Mouse (Mus musculus): Measurements from ENCODE around the gene Gje1. TPM values are rescaled to one million over a fixed set of nuclear protein-coding genes. Genes with fewer than 3 reads are reported as not detected.

The Gje1 gene
- polyA plus RNA-seq (2015; fragmentation: Nextera tagmentation; extraction: Ambion mirVana), result not detected in 2 replicates

DNA sequence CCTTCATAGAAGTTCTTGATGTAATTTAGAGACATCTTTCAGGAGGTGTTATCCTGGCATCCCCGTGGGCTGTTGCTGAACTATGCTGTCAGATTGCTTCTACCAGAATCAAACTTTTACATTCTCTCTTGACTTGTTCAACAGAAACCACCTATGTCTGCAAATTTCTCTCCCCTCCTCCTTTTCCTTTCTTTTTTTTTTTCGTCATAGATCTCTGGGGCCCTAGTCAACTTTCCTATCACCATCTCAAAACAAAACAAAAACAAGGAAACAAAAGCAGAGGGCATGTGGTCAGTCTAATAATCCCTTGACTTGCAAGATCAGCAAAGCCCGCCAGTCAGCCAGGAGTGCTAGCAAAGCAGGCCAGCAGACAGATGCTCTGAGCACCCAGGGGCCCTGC is at the start of gene Gje1:
Gene Gje1, minus strand, starts transcription at position 101 of the 400 bp plus-strand sequence.
- no peak for ATAC-seq

DNA sequence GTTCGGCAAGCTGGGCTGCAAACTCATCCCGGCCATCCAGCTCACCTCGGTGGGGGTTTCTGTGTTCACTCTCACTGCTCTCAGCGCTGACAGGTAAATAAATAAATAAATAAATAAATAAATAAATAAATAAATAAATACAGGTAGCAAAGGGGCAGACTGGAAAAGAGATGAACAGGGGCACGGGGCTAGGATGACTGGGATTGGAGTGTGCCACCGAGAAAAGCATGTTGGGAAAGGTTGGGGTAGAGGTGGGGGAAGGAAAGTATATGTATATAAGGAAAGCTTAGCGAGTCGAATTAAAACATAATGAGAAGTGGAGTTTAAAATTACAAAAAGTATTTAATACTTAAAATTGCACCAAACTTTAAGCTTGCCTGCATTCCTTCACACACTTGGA is 42.6 kb upstream of the Gje1 start:
- Histone ChIP-seq H3K4me1 (ENCODE audit: control insufficient read depth, insufficient read depth, low read length) (peaks cover 3% of the 10 kb centered on the region; the same call in 1 of the 2 replicates), H3K27me3 (ENCODE audit: control insufficient read depth, insufficient read depth, low read depth, low read length) (no peaks in the 10 kb centered on the region; the same call in 1 of the 2 replicates), H3K4me2 (ENCODE audit: low read length) (peak overlapping the region; percentile 95), H3K27ac (ENCODE audit: low read length) (no peak overlapping the region), H3K9ac (ENCODE audit: low read depth, low read length) (peak overlapping the region; percentile 55; the same call in 1 of the 2 replicates), H3K9me3 (replicated peaks; ENCODE audit: control insufficient read depth, low read length, poor library complexity, severe bottlenecking) (no peaks in the 10 kb centered on the region), H3K4me3 (ENCODE audit: low read depth, low read length) (peak overlapping the region; percentile 48), H3K36me3 (ENCODE audit: control insufficient read depth, insufficient read depth, low read length) (no peaks in the 10 kb centered on the region)
- ATAC-seq, result peak; percentile 67; the same call in 1 of the 2 replicates
- 17% methylated on average over 8 of the region's 8 CpGs for WGBS

More for the DNA sequence above, at the start of gene Gje1:
- Histone ChIP-seq H3K4me1 (ENCODE audit: control insufficient read depth, insufficient read depth, low read length) (no peaks in the 10 kb centered on the region), H3K27me3 (ENCODE audit: control insufficient read depth, insufficient read depth, low read depth, low read length) (no peaks in the 10 kb centered on the region), H3K9me3 (replicated peaks; ENCODE audit: control insufficient read depth, low read length, poor library complexity, severe bottlenecking) (no peaks in the 10 kb centered on the region), H3K36me3 (ENCODE audit: control insufficient read depth, insufficient read depth, low read length) (no peaks in the 10 kb centered on the region), H3K4me3 (ENCODE audit: low read depth, low read length) (no peak within 1 kb of the TSS), H3K27ac (ENCODE audit: low read length) (no peak within 1 kb of the TSS), H3K9ac (ENCODE audit: low read depth, low read length) (no peak within 1 kb of the TSS), H3K4me2 (ENCODE audit: low read length) (no peak within 1 kb of the TSS)
- 54% methylated on average over 3 of the region's 3 CpGs for WGBS

DNA sequence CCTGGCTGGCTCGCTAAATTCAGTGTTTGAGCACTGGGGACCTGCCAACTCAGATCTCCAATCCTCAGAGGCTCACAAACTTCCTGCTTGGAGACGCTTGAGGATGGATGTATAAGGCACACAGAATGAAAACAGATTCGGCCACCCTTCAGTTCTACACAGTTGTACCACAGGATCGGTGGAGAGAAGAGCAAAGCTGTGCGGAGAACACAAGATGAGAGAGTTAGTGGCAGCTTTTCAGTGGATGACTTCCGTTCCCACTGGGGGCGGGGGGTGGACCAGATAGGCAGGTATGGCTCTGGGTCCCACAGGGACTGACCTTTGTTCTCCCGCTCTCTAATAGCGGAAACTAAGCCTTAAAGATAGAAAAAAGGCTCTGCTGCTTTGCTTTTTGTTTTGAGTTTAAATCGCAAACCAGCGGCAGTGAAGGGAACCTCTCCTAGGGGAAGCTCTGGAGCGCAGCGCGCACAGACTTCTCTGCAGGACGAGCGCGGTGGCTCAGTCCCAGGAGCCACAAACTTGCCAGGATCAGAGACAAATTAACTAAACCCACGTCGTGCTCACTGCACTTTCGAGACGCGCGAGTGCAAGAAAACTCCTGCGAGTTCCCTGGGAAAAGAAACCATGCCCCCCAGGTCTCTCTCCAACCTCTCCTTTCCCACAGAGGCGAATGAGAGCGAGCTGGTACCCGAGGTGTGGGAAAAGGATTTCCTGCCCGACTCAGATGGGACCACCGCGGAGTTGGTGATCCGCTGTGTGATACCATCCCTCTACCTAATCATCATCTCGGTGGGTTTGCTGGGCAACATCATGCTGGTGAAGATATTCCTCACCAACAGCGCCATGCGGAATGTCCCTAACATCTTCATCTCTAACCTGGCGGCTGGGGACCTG is 41.9 kb upstream of the Gje1 start:
- peak; percentile 85 for ATAC-seq

GRCm38 (mm10) chr10:14734285-14734684 is 16.3 kb upstream of the Gje1 start:
- no peak overlapping the region for H3K4me3 ChIP-seq (ENCODE audit: low read depth, low read length)
- no peaks in the 10 kb centered on the region for H3K4me1 ChIP-seq (ENCODE audit: control insufficient read depth, insufficient read depth, low read length)
- no peaks in the 10 kb centered on the region for H3K9me3 ChIP-seq (replicated peaks; ENCODE audit: control insufficient read depth, low read length, poor library complexity, severe bottlenecking)
- peak; percentile 64 for ATAC-seq
- WGBS, result 9% methylated on average over 2 of the region's 2 CpGs
- H3K4me2 ChIP-seq (ENCODE audit: low read length), result no peak overlapping the region
- no peaks in the 10 kb centered on the region for H3K27me3 ChIP-seq (ENCODE audit: control insufficient read depth, insufficient read depth, low read depth, low read length)
- H3K27ac ChIP-seq (ENCODE audit: low read length), result no peak overlapping the region
- H3K9ac ChIP-seq (ENCODE audit: low read depth, low read length), result no peak overlapping the region
- no peaks in the 10 kb centered on the region for H3K36me3 ChIP-seq (ENCODE audit: control insufficient read depth, insufficient read depth, low read length)

More for the DNA sequence above, 41.9 kb upstream of the Gje1 start:
- peak overlapping the region; percentile 55 for H3K9ac ChIP-seq (ENCODE audit: low read depth, low read length)
- H3K4me2 ChIP-seq (ENCODE audit: low read length), result peak overlapping the region; percentile 95
- H3K27me3 ChIP-seq (ENCODE audit: control insufficient read depth, insufficient read depth, low read depth, low read length), result no peaks in the 10 kb centered on the region; the same call in 1 of the 2 replicates
- WGBS, result 1% methylated on average over 35 of the region's 35 CpGs
- H3K27ac ChIP-seq (ENCODE audit: low read length), result no peak overlapping the region
- H3K4me1 ChIP-seq (ENCODE audit: control insufficient read depth, insufficient read depth, low read length), result peaks cover 3% of the 10 kb centered on the region; the same call in 1 of the 2 replicates
- H3K36me3 ChIP-seq (ENCODE audit: control insufficient read depth, insufficient read depth, low read length), result no peaks in the 10 kb centered on the region
- peak overlapping the region; percentile 48 for H3K4me3 ChIP-seq (ENCODE audit: low read depth, low read length)
- H3K9me3 ChIP-seq (replicated peaks; ENCODE audit: control insufficient read depth, low read length, poor library complexity, severe bottlenecking), result no peaks in the 10 kb centered on the region

DNA sequence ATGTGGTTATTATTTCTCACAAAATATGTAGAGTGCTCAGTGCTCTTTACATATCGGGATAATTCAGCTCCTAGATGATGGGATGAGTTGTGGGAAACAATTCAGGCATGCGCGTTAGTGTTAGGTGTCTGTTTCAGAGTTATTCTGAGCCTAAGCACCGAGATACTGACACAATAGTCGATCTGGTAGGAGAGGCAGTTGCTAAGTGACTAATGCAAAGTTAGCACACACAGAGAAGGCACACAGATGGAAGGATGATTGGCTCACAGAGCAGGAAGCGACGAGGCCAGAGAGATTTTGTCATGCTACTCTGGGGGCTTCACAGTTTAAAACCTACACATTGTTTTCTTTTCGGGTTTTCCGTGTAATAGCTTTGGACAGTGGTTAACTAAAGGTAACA is 7.7 kb upstream of the Gje1 start:
- Histone ChIP-seq H3K36me3 (ENCODE audit: control insufficient read depth, insufficient read depth, low read length) (no peaks in the 10 kb centered on the region), H3K9me3 (replicated peaks; ENCODE audit: control insufficient read depth, low read length, poor library complexity, severe bottlenecking) (no peaks in the 10 kb centered on the region), H3K4me1 (ENCODE audit: control insufficient read depth, insufficient read depth, low read length) (no peaks in the 10 kb centered on the region), H3K4me3 (ENCODE audit: low read depth, low read length) (no peak overlapping the region), H3K4me2 (ENCODE audit: low read length) (no peak overlapping the region), H3K27ac (ENCODE audit: low read length) (no peak overlapping the region), H3K9ac (ENCODE audit: low read depth, low read length) (no peak overlapping the region), H3K27me3 (ENCODE audit: control insufficient read depth, insufficient read depth, low read depth, low read length) (no peaks in the 10 kb centered on the region)
- WGBS, result 49% methylated on average over 9 of the region's 9 CpGs
- no peak for ATAC-seq

DNA sequence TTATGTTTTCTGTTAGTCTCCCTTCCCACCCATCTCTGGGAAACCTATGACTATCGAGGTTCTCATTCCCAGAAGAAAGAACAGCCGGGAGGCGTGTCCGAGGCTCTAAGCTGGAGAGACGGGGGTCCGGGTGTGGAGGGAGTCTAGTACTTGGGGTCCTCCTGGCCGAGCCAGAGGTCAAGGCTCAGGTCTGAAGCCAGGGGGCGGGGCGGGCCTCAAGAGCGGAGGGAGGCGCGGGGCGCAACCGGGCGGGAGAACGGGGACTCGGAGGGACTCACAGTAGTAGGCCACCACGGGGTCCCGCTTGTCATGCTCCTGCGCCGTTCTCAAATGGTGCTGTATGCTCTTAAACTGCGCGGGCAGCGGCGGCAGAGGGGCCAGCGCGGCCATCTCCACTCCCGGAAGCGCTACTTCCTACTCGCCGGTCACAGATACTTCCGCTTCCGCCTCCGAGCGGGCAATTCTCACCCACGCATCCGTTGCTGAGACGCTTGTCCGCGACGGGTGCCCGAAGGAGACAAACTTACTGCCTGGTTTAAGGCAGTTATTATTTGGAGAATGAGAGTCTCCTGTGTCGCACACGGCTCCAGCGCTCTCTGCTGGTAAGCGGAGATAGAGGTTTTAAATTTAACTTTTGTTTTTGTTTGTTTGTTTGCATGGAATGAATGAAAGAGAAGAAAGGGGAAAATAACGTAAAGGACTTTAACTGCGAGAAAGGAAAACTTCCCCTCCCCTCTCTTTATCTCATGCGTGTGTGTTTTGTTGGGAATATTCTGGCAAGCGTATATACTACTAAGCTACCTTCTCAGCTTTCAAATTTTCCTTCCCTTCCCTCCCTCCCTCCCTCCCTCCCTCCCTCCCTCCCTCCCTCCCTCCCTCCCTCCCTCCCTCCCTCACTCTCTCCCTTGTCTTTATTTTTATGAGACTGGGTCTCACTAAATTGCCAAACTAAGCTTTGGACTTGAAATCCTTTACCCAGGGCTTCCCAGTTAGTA is 12.6 kb downstream of the Gje1 start, which contains the start of the genes Vta1 and Nmbr:
Gene Vta1, minus strand, starts transcription at position 489 of the 995 bp plus-strand sequence.
Gene Nmbr, plus strand, starts transcription at position 520 of the 995 bp plus-strand sequence.
- ATAC-seq, result peak; percentile 99
- Histone ChIP-seq H3K9me3 (replicated peaks; ENCODE audit: control insufficient read depth, low read length, poor library complexity, severe bottlenecking) (no peaks in the 10 kb centered on the region), H3K36me3 (ENCODE audit: control insufficient read depth, insufficient read depth, low read length) (no peaks in the 10 kb centered on the region), H3K27ac (ENCODE audit: low read length) (peak within 1 kb of the TSS; percentile 80), H3K4me1 (ENCODE audit: control insufficient read depth, insufficient read depth, low read length) (peaks cover 21% of the 10 kb centered on the region), H3K4me3 (ENCODE audit: low read depth, low read length) (peak within 1 kb of the TSS; percentile 94), H3K9ac (ENCODE audit: low read depth, low read length) (peak within 1 kb of the TSS; percentile 89), H3K4me2 (ENCODE audit: low read length) (peak within 1 kb of the TSS; percentile 75), H3K27me3 (ENCODE audit: control insufficient read depth, insufficient read depth, low read depth, low read length) (no peaks in the 10 kb centered on the region)
- WGBS, result under 1% methylated on average over 44 of the region's 50 CpGs

GRCm38 (mm10) chr10:14703830-14704420 is 14.1 kb downstream of the Gje1 start:
- WGBS, result 16% methylated on average over 4 of the region's 4 CpGs
- no peak for ATAC-seq
- Histone ChIP-seq H3K27ac (ENCODE audit: low read length) (peak overlapping the region; percentile 47), H3K9me3 (replicated peaks; ENCODE audit: control insufficient read depth, low read length, poor library complexity, severe bottlenecking) (no peaks in the 10 kb centered on the region), H3K9ac (ENCODE audit: low read depth, low read length) (peak overlapping the region; percentile 25), H3K4me2 (ENCODE audit: low read length) (peak overlapping the region; percentile 75), H3K36me3 (ENCODE audit: control insufficient read depth, insufficient read depth, low read length) (no peaks in the 10 kb centered on the region), H3K4me1 (ENCODE audit: control insufficient read depth, insufficient read depth, low read length) (peaks cover 21% of the 10 kb centered on the region), H3K27me3 (ENCODE audit: control insufficient read depth, insufficient read depth, low read depth, low read length) (no peaks in the 10 kb centered on the region), H3K4me3 (ENCODE audit: low read depth, low read length) (peak overlapping the region; percentile 94)

DNA sequence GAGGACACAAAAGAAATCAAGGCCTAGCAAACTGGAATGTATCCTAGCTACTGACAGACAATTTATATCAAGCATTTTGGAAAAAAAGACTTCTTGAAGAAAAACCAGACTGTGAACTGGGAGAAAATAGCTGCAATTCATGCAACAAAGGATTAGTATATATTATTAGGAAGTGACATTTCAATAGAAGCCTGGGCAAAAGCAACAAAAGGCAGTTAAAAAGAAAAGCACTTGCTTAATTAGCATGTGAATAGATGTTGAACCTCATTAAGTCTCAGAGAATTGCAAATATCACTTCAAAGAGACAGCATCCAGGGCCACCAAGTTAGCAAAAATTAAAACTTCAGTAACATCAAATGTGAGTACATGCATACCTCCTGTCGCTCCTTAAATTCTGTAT is 14.8 kb downstream of the Gje1 start:
- Histone ChIP-seq H3K4me2 (ENCODE audit: low read length) (peak overlapping the region; percentile 75), H3K27me3 (ENCODE audit: control insufficient read depth, insufficient read depth, low read depth, low read length) (no peaks in the 10 kb centered on the region), H3K4me3 (ENCODE audit: low read depth, low read length) (peak overlapping the region; percentile 94; the same call in 1 of the 2 replicates), H3K9me3 (replicated peaks; ENCODE audit: control insufficient read depth, low read length, poor library complexity, severe bottlenecking) (no peaks in the 10 kb centered on the region), H3K9ac (ENCODE audit: low read depth, low read length) (0 out of 2 replicates have a peak overlapping the region, but pooled peaks have one; percentile 25), H3K27ac (ENCODE audit: low read length) (peak overlapping the region; percentile 47), H3K36me3 (ENCODE audit: control insufficient read depth, insufficient read depth, low read length) (no peaks in the 10 kb centered on the region), H3K4me1 (ENCODE audit: control insufficient read depth, insufficient read depth, low read length) (peaks cover 21% of the 10 kb centered on the region)
- WGBS, result 8% methylated on average over 1 of the region's 1 CpGs
- ATAC-seq, result no peak

All from midbrain, embryonic 16.5 days (tissue).